Mouse (Mus musculus): ENCODE results near the gene Odf3.

Odf3 gene

DNA sequence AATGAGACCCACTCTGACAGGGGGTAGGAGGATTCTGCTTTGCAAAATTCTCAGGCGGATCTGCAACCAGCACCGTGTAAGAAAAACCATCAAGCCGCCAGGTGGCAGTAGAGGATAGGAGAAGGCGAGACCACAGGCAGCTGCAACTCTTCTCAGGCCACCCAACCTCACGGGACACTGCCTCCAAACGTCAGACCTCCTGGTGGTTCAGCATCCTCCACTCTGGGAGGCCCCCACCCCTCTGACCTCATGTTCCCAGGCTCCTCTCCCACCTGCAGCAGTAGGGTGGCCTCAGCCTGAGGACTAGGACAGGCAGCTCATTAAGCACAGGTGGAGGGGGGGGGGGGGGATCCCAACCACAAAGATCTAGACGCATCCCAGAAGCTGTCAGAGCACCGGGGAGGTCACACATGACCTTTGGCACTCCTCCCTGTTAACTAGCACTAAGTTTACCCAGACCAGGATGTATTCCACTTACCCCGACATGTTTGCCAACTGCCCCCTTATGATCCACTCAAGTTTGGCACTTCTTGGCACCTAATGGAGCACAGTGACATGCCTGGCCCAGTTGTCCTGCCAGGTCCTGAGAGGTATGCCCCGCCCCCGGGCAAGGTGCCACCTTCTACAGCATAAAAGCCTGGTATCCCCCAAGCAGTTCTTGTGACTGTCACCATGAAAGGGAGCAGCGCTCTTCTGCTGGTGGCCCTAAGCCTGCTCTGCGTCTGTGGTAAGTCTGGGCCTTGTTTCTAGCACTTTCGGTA lies 2.5 kb upstream of the Odf3 start, which contains the start of gene Scgb1c1:
Scgb1c1 (plus strand) TSS at position 643 of the 761 bp plus-strand sequence.
- DNase-seq (ENCODE audit: low spot score): peak; percentile 93

DNA sequence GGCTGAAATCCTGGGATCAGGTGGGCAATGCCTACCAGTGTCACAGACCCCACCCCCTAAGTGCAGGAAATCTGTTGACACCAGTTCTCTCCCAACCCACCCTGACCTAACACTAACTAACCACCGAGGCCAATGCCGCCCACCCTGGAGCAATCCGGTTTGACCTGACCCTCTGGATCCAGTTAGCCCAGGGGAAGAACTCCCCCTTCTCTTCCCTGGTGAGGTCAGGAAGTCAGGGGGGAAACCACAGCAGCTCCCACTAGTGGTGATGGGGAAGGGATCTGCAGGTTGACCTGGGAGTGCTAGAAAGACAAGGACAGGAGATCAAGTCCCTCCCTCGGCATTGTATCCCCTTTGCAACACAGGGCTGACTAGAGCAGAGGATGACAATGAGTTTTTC lies 1.9 kb upstream of the Odf3 start:
- no peak for DNase-seq (ENCODE audit: low spot score)

DNA sequence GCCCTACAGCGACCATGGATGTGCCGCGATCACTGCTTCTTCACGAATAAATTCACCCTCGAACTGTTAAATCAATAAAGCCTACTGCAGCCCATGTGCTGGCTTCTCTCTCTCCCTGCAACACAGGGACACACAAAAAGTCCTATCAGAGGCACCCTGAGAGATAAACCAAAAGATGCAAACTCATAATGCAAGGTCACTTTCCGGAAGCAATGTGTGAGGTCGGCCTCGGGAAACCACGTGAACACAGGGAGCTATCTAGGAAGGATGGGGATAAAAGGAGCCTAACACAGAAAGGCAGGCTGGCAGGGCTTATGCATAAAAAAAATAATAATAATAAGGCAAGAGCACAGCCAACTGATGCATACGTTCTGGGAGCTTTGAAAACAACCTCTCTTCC lies 929 bp upstream of the Odf3 start:
- no peak for DNase-seq (ENCODE audit: low spot score)

DNA sequence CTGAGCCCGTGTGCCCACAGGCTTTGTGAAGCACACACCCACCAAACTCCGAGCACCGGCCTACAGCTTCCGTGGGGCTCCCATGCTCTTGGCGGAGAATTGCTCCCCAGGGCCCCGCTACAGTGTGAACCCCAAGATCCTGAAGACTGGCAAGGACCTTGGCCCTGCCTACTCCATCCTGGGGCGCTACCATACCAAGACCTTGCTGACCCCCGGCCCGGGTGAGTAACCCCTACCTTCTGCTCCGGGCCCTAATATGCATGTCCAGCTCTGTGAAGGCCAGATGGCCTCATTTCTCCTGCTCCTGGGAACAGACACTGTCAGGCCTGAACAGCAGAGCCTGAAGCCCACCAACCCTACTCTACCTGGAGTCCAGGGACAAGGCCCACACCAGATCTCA lies 986 bp downstream of the Odf3 start:
- DNase-seq (ENCODE audit: low spot score): no peak

DNA sequence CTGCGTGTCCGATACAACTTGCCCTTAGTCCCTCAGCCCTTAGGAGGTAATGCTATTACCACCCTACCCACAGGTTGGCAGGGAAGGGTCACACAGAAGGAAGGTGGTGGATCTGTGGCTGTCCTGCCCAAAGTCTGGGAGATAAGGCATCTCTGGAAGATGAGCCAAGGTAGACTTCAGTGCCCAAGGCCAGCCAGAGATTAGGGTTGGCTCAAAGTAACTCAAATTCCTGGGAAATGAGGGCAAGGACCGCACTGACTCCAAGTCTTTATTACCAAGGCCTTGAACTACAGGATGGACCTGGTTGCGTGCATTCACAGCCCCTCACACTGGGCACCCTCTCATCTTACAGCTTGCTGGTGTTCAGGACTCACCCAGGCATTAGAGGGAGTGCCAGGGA lies 4.3 kb downstream of the Odf3 start:
- DNase-seq (ENCODE audit: low spot score): no peak

DNA sequence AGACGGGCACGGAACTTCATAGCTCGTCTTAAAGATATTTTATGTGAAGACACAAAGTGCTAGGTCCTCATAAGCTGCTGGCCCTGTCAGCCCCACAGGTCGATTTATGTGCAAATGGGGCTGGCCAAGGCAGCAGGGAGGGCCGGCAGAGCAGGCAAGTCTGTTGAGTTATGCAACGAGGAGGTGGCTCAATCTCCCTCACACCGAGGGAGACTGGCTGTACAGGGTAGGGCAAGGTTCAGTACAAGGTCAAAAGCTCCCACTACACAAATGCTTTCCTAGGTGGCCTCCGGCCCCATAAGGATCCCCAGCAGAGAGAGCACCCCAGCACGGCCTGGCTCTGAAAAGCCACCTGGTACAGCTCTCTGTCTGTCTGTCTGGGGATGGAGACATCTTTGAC lies 5.8 kb downstream of the Odf3 start:
- no peak for DNase-seq (ENCODE audit: low spot score)

DNA sequence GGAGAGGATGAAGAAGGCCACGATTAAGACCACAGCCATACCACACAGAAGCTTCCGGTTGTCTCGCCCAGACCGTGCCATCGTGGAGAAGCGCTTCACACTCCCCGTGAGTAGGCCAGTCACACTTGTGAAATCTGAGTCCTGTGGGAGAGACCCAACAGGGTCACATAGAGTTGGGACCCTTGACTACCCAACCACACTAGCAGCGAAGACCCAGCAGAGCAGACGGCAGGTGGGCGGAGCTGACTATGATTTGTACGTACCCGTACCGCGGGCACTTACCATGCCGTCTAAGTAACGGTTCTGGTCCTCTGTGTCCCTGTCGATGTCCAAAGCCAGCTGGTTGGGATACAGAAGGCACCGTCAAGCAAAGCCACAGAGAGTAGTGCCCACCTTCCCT lies 6.9 kb downstream of the Odf3 start:
- no peak for DNase-seq (ENCODE audit: low spot score)

DNA sequence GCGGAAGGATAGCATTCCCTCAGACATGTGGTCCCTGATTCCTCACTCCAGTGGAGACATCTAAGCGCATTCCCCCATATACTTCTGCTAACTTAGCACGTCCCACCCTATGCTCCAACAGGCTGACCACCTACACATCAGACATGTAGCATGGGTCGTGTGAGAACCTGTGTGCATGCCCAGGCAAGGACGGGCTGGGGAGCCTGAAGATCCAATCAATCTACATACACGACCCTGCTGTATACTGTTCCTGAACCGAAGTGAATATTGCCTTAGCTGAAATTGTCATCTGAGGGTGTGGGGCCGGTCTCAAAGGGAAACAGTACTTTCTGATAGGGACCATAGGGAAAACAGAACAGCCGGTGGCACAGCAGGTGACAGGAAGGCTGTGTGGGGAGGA lies 7.6 kb downstream of the Odf3 start:
- no peak for DNase-seq (ENCODE audit: low spot score)

DNA sequence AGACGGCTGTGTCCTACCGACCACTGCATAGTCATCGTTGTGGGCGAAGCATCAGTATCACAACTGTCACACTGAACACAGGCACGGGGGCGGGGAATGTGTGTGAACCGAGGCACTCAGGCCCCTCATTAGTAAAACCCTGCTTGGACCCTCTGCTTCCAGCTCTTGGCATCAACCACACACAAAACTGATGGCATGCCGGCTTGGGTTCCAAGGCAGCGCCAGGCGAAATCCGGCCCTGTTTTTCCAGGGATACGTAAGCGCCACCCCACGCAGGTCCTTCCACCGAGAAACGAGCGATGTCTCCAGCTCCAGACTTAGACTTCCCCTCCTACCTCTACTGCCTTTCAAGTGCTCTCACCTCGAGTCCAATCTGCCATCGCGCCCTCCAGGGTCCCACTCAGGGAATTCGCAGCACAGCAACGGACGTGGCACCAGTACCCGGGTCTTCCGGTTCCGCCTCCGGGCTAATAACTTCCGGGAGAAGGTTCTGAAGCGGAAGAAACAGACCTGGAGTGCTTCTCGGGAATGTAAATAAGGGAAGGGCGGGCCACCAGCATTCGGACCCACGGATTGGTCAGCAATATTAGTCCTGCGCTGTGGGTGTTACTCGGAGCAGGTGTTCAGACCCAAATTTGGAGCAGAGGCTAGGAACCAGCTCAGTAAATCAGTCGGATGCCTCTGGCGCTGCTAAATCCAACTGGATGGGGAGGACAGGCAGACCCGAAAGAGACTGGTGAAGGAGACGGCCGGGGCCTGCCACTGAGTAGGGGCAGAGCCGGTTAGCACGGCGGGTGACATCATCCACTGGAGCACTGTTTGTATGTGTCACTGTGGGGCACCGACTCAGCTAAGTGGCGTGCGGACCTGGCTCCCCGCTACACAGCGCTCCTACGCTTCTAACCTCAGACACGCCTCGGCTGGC lies 8.5 kb downstream of the Odf3 start, which contains the start of gene Gm45785:
Gm45785 (minus strand) TSS at position 472 of the 925 bp plus-strand sequence.
- DNase-seq (ENCODE audit: low spot score): peak; percentile 89

DNA sequence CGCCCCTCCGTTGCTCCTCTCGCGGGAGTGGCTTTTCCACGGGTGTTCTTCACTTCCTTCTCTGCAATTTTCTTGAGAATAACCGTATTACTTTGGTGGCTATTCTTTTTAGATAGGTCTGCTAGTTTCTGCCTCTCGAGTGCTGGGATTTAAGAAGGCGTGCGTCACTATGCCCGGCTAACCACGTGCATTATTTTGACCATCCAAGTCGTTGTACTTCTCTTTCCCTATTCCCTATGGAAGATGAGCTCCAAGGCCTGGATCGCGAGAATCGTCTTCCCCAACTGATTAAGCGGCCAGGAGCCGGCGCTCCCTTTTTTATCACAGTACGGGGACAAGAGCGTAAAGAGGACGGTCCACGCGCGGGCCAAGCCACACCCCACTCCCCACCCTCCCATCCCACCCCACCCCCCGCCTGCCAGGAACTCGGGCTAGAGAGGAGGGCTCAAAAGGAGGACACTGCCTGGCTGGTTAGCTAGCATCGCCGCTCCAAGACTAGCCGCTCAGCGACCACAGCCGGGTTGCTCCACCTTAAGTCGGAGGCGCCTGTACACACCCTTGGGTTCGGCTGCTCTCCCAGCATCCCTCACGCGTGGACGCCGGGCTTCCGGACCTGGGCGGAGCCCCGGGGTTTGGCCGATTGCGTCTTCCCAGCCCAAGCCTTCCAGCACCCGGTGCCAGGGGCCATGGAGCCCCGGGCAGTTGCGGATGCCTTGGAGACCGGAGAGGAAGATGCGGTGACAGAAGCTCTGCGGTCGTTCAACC lies 9.4 kb downstream of the Odf3 start, which contains the start of gene Ric8a:
Ric8a (plus strand) TSS at position 173 of the 765 bp plus-strand sequence.
- peak; percentile 88 for DNase-seq (ENCODE audit: low spot score)

DNA sequence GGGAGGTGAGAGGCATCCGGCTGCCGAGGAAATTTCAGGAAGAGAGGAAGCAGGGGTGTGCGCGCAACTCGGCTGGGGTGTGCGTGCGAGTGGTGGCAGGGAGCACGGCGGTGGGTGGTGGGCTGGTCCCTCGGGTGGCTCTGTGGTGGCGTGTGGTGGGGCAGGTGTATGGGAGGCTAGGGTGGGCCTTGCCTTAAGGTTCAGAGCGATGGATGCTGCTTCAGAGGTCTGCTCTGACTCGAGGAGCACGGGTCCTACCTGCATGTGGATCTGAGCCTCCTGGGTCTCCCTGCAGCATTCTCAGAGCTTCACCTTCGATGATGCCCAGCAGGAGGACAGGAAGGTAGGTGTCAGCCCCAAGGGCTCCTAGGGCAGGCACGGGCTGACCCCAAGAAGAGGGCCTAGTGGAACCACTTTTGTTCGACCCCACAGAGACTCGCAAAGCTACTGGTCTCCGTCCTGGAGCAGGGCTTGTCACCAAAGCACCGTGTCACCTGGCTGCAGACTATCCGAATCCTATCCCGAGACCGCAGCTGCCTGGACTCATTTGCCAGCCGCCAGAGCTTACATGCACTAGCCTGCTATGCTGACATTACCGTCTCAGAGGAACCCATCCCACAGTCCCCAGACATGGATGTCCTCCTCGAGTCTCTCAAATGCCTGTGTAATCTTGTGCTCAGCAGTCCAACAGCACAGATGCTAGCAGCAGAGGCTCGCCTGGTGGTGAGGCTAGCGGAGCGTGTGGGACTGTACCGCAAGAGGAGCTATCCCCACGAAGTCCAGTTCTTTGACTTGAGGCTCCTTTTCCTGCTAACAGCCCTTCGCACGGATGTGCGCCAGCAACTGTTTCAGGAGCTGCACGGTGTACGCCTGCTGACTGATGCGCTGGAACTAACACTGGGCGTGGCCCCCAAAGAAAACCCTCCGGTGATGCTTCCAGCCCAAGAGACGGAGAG lies 10.2 kb downstream of the Odf3 start, which contains the start of gene Bet1l:
Bet1l (minus strand) TSS at position 28 of the 956 bp plus-strand sequence.
- DNase-seq (ENCODE audit: low spot score): no peak

DNA sequence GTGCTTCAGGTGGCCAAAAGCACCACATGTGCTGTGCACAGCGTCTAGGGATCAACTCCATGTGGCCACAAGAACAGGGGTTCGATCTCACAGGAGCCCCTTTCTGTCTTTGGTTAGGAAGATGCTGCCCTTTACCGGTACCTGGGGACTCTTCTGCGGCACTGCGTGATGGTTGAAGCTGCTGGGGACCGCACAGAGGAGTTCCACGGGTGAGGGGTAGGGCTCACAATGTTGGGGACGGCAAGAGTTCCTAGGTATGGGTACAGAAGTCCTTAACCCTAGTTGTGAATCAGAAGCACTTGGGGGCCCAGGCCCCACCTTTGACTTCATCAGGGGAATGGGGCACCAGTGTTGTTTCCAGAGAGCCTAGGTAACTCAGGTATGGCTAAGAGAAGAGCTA lies 11.1 kb downstream of the Odf3 start:
- no peak for DNase-seq (ENCODE audit: low spot score)

DNA sequence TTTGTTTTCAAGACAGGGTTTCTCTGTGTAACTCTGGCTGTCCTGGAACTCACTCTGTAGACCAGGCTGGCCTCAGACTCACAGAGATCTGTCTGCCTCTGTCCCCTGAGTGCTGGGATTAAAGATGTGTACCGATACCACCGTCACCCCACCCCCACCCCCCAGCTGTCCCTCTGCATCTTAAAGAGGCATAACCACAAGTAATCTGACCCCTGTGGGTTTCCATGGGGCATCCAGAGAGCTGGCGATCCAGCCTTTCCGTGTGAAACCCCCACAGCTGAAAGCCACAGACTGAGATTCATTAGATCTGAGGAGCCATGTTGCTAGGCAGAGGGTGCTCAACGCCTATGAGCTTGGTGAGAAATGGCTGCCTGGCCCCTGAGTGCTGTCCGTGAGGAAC lies 12.4 kb downstream of the Odf3 start:
- DNase-seq (ENCODE audit: low spot score): no peak

DNA sequence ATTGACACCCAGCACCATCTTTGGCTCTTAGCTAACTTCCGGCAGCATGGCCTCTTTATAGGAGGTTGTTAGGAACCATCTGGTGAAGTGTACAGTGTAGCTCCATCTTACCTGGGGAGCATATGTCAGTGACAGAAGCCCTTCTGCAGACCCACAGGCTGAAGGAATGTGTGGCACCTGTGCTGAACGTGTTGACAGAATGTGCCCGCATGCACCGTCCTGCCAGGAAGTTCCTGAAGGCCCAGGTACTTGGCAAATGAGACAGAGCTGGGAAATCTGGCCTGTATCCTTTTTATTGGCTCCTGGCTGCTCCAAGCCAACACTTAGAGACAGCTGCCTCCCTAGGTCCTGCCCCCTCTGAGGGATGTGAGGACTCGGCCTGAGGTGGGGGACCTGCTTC lies 13.1 kb downstream of the Odf3 start:
- no peak for DNase-seq (ENCODE audit: low spot score)

DNA sequence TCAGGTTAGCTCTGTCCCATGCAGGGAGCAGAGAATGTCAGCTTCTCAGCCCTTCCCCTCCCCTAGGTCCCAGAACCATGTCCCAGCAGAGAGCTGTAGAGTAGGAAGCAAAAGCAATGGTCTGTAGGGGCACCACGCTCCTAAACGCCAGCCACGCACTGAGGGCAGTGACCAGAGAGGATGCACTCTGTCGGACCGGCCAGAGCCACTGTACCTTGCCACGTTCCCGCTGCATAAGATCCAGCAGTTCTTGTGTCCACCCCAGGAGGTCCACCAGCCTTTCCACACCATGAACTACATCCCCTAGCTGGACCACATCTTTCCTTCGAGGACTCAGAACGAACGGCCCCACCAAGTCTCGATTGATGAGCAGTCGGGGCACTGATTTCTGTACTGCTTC lies 17.2 kb downstream of the Odf3 start:
- DNase-seq (ENCODE audit: low spot score): no peak

DNA sequence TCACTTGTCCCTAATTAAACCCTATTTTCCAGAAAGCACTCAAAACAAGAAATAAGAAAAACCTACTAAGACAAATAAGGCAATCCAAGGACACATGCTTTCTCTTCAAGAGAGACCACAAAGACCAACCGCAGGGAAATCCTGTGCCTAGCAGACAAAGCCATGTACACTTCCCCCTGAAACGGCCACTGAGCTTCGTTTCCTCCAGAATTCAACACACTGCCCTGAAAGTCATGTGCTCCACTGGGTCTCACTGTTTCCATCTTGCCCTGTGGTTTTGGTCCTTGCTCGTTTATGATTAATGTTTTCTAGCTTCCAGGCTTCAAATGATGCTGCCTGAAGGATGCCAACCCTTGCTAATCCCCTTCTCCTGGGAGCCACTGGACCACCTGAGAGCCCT lies 26.6 kb downstream of the Odf3 start:
- DNase-seq (ENCODE audit: low spot score): no peak

DNA sequence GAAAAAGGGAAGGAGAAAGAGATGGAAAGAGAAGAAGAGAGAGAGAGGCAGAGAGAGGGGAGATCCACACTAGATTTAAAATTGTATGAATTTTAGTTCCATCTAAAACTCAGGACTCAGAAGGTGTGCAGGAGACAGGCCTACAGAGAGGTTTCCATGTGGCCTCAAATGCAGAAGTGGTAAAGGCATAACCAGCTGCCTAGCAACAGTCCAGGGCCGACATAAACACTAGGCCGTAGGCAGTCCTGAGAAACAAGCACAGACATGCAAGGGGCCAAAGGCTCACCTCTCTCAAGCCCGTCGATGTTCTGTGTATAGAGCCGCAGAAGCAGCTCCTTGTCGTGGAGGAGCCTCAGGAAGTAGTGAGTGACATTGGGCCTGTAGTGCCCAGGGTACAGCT lies 29.8 kb downstream of the Odf3 start:
- no peak for DNase-seq (ENCODE audit: low spot score)

DNA sequence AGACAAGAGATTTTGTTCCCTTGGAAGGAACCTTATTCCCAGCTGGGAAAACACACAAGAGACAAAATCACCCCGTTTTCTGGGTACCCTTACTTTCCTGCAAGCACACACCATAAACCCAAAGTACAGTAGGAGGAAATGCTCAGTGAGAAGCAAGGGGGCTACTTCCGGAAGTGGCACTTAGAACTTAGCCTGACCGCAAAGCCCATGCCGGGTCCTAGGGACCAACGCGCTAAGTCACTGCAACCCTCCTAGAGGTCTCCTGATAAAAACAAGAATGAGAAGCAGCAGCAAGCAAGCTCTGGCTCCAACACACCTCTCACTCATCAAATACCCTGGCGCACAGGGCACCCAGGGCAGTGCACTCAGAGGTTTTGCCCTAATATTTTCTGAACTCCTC lies 31.8 kb downstream of the Odf3 start:
- no peak for DNase-seq (ENCODE audit: low spot score)

DNA sequence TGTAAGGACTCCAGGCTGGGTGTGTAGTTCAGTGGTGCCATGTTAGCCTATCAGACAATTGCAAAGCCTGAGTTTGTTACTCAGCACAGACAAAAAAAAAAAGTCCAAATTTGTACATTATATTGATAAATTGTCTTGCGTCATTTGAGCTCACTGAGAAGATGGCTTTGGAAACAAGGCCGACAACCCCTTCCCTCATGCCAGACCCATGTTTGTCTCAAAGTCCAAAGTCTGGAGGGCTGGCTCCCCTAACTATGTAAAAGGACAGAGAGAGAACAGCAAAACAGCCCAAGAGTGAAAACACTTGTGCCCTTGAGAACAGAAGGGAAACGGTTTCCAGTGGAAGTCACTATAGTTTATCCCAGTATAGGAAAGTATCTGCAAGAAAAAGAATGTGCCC lies 32.8 kb downstream of the Odf3 start:
- no peak for DNase-seq (ENCODE audit: low spot score)

DNA sequence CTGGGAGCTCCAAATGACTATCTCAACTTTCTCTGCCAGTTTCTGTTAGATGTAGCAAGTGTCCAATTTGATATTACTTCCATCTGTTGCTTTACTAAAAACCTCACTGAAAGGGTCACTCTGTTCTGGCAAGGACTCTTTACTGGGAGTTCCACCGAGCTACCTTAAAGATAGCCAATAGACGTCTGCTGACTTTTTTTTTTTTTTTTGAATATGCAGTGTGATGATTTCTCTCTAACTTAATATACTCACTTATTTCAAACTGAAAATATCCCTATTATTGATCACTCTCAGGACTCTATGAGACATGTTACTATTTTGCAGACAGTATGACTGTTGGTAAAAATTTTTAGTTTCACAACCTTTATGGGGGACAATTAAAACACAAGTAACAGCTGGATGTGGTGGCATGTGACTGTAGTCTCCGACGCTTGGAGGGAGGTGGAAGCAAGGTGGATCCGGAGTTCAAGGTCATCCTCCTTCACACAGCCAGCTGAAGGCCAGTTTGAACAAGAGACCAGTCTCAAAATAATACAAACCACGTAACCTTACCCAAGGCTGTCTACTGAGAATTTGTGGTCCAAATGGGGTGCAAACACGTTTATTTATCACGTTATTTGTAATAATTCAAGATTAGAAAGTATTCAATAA lies 33.4 kb downstream of the Odf3 start:
- DNase-seq (ENCODE audit: low spot score): no peak
